8 mouse cellular contexts compared by ENCODE assay signal in genomic region chr11:62281601-62281997, GRCm38 (mm10). TPM values are rescaled to one million over a fixed set of nuclear protein-coding genes. Genes with fewer than 3 reads are reported as not detected.
DNase-seq lines count a peak whose midpoint lies in the region; ATAC-seq and TF ChIP-seq lines count a peak whose summit lies in the region.

No protein-coding gene starts in this region.

- H3K27ac ChIP-seq in heart, embryonic 11.5 days (ENCODE audit: low read depth, low read length), result peak overlapping the region; percentile 88
- peak overlapping the region; percentile 87 for H3K27ac ChIP-seq in ES-E14 (ENCODE audit: insufficient read depth, low read depth, low read length, poor library complexity, severe bottlenecking)
- peak overlapping the region; percentile 89 for H3K27ac ChIP-seq in intestine, embryonic 16.5 days (ENCODE audit: low read length)
- peak overlapping the region; percentile 93 for H3K27ac ChIP-seq in lung, embryonic 15.5 days
- peak overlapping the region; percentile 86 for H3K27ac ChIP-seq in small intestine, adult 2 months (ENCODE audit: insufficient read depth, low read depth, low read length)

- WGBS in heart, embryonic 11.5 days (ENCODE audit: insufficient replicate concordance), result 1% methylated on average over 41 of the region's 57 CpGs
- WGBS in intestine, embryonic 16.5 days, result under 1% methylated on average over 57 of the region's 57 CpGs
- WGBS in lung, embryonic 15.5 days, result under 1% methylated on average over 56 of the region's 57 CpGs
- 2% methylated on average over 50 of the region's 57 CpGs for WGBS in small intestine, adult 2 months

- H3K9me3 ChIP-seq in heart, embryonic 11.5 days (replicated peaks; ENCODE audit: control insufficient read depth, low read length), result no peaks in the 10 kb centered on the region
- H3K9me3 ChIP-seq in ES-E14 (ENCODE audit: control insufficient read depth, insufficient read depth, low read depth, low read length), result no peaks in the 10 kb centered on the region
- H3K9me3 ChIP-seq in erythroblast, embryonic 14.5 days (ENCODE audit: control insufficient read depth, low read length), result no peaks in the 10 kb centered on the region
- H3K9me3 ChIP-seq in intestine, embryonic 16.5 days (ENCODE audit: control insufficient read depth, low read length), result no peaks in the 10 kb centered on the region
- no peaks in the 10 kb centered on the region for H3K9me3 ChIP-seq in lung, embryonic 15.5 days

- no peaks in the 10 kb centered on the region for H3K36me3 ChIP-seq in heart, embryonic 11.5 days (ENCODE audit: control insufficient read depth, insufficient read depth, low read length)
- peaks cover 10% of the 10 kb centered on the region for H3K36me3 ChIP-seq in ES-E14 (ENCODE audit: control insufficient read depth, insufficient read depth, low read length, poor library complexity, severe bottlenecking)
- peaks cover 25% of the 10 kb centered on the region for H3K36me3 ChIP-seq in erythroblast, embryonic 14.5 days (ENCODE audit: control insufficient read depth)
- peaks cover 4% of the 10 kb centered on the region; the same call in 1 of the 2 replicates for H3K36me3 ChIP-seq in intestine, embryonic 16.5 days (ENCODE audit: control insufficient read depth, insufficient read depth, low read length)
- peaks cover 16% of the 10 kb centered on the region for H3K36me3 ChIP-seq in lung, embryonic 15.5 days
- peaks cover 21% of the 10 kb centered on the region for H3K36me3 ChIP-seq in small intestine, adult 2 months (ENCODE audit: control insufficient read depth, insufficient read depth, low read length)

- peak overlapping the region; percentile 94 for H3K4me3 ChIP-seq in heart, embryonic 11.5 days (ENCODE audit: low read depth, low read length)
- H3K4me3 ChIP-seq in ES-E14 (ENCODE audit: insufficient read depth in 1 of 2, low read depth in 1 of 2, low read length in 2 of 2, poor library complexity in 1 of 2, severe bottlenecking in 1 of 2), result peak overlapping the region; percentile 96 to 98
- peak overlapping the region; percentile 88 for H3K4me3 ChIP-seq in erythroblast, embryonic 14.5 days (replicated peaks)
- peak overlapping the region; percentile 91 for H3K4me3 ChIP-seq in intestine, embryonic 16.5 days (ENCODE audit: low read length)
- H3K4me3 ChIP-seq in lung, embryonic 15.5 days, result peak overlapping the region; percentile 88
- H3K4me3 ChIP-seq in small intestine, adult 2 months (ENCODE audit: low read depth, low read length), result peak overlapping the region; percentile 97

- no peak for TF ChIP-seq CTCF in small intestine, adult 2 months (IDR thresholded peaks at IDR 0.05; ENCODE audit: extremely low read depth, insufficient read length, insufficient replicate concordance, low read depth, low read length)

- no peak for DNase-seq in heart, adult 9 months (ENCODE audit: low spot score in 2 of 2)
- DNase-seq in ES-E14 (ENCODE audit: low read depth, low spot score), result peak; percentile 36
- no peak for DNase-seq in ovary, postnatal 10 days (ENCODE audit: low spot score)

- no peaks in the 10 kb centered on the region for H3K27me3 ChIP-seq in heart, embryonic 11.5 days (ENCODE audit: control insufficient read depth, insufficient read depth, low read length)
- no peaks in the 10 kb centered on the region for H3K27me3 ChIP-seq in erythroblast, embryonic 14.5 days (ENCODE audit: control insufficient read depth)
- H3K27me3 ChIP-seq in intestine, embryonic 16.5 days (replicated peaks; ENCODE audit: control insufficient read depth, insufficient read depth, low read length), result no peaks in the 10 kb centered on the region
- no peaks in the 10 kb centered on the region for H3K27me3 ChIP-seq in lung, embryonic 15.5 days
- H3K27me3 ChIP-seq in small intestine, adult 2 months (ENCODE audit: control insufficient read depth, insufficient read depth, low read length), result no peaks in the 10 kb centered on the region

- H3K4me1 ChIP-seq in heart, embryonic 11.5 days (ENCODE audit: control insufficient read depth, insufficient read depth, low read length), result no peaks in the 10 kb centered on the region; the same call in 1 of the 2 replicates
- 0 out of 4 replicates have a peak, but pooled peaks cover 0 to 1% of the 10 kb centered on the region in 2 experiments for H3K4me1 ChIP-seq in ES-E14 (ENCODE audit: control insufficient read depth in 2 of 2, insufficient read depth in 2 of 2, low read length in 2 of 2, poor library complexity in 1 of 2)
- H3K4me1 ChIP-seq in erythroblast, embryonic 14.5 days (ENCODE audit: control insufficient read depth), result peaks cover 36% of the 10 kb centered on the region
- 0 out of 2 replicates have a peak, but pooled peaks cover 6% of the 10 kb centered on the region for H3K4me1 ChIP-seq in intestine, embryonic 16.5 days (ENCODE audit: control insufficient read depth, insufficient read depth, low read length)
- H3K4me1 ChIP-seq in lung, embryonic 15.5 days, result peaks cover 4% of the 10 kb centered on the region
- H3K4me1 ChIP-seq in small intestine, adult 2 months (ENCODE audit: control insufficient read depth, insufficient read depth, insufficient read length, low read length), result peaks cover 2% of the 10 kb centered on the region; the same call in 1 of the 2 replicates

- no peak for TF ChIP-seq POLR2A in small intestine, adult 2 months (IDR thresholded peaks at IDR 0.05; ENCODE audit: low read depth, low read length)

- peak; percentile 77 for ATAC-seq in heart, embryonic 11.5 days (replicated peaks; ENCODE audit: insufficient number of reproducible peaks, low FRiP score, low TSS enrichment)
- peak; percentile 85 for ATAC-seq in intestine, embryonic 16.5 days
- peak; percentile 77; the same call in 1 of the 2 replicates for ATAC-seq in lung, embryonic 15.5 days (ENCODE audit: borderline replicate concordance, extremely low read depth, low FRiP score, low TSS enrichment)

- in situ Hi-C loops in ES-E14 (cut with MboI; ENCODE audit: low sequenced_read_pairs in 2 of 2, unreplicated experiment in 2 of 2), result no loop called here

- H3K4me2 ChIP-seq in heart, embryonic 11.5 days, result peak overlapping the region; percentile 90
- H3K4me2 ChIP-seq in intestine, embryonic 16.5 days (ENCODE audit: low read depth, low read length), result peak overlapping the region; percentile 85
- H3K4me2 ChIP-seq in lung, embryonic 15.5 days, result peak overlapping the region; percentile 72

- H3K9ac ChIP-seq in heart, embryonic 11.5 days (ENCODE audit: low read depth, low read length), result peak overlapping the region; percentile 86
- peak overlapping the region; percentile 99 for H3K9ac ChIP-seq in ES-E14 (ENCODE audit: insufficient read depth, low read depth, low read length, poor library complexity, severe bottlenecking)
- H3K9ac ChIP-seq in intestine, embryonic 16.5 days (ENCODE audit: low read depth, low read length), result peak overlapping the region; percentile 87
- H3K9ac ChIP-seq in lung, embryonic 15.5 days, result peak overlapping the region; percentile 72

TF ChIP-seq in ES-E14, 5 proteins besides CTCF, POLR2A, EP300 and RAD21:
- TF ChIP-seq CHD2 (IDR thresholded peaks at IDR 0.05; ENCODE audit: low read depth, low read length) (peak; percentile 35; the same call in 1 of the 2 replicates), MAFK (IDR thresholded peaks at IDR 0.05; ENCODE audit: insufficient read depth, low read depth, low read length) (no peak)

RNA-seq across cellular contexts. Expression of gene Ttc19, which starts 0.3 kb away (rescaled TPM):
- 13.8 and 15.3 TPM in 2 replicates for polyA plus RNA-seq in heart, embryonic 11.5 days (2014; fragmentation: Nextera tagmentation; extraction: Ambion mirVana)
- total RNA-seq in ES-E14 (2012; rRNA removed), result 24.1 and 27.4 TPM in 2 replicates
- 0.10 and 0.19 TPM in 2 replicates for polyA plus RNA-seq in erythroblast, embryonic 14.5 days (2012)
- polyA plus RNA-seq in intestine, embryonic 16.5 days (2015; fragmentation: Nextera tagmentation; extraction: Ambion mirVana), result 13.2 and 14.4 TPM in 2 replicates
- polyA plus RNA-seq in lung, embryonic 15.5 days (2015; fragmentation: Nextera tagmentation; extraction: Ambion mirVana), result 15.7 and 16.6 TPM in 2 replicates
- 15.3 and 20.7 TPM in 2 replicates for polyA plus RNA-seq in small intestine, adult 2 months (2012; rRNA removed)

RNA-seq across cellular contexts. Expression of gene Zswim7, which starts 0.4 kb away (rescaled TPM):
- 17.4 and 19.3 TPM in 2 replicates for polyA plus RNA-seq in heart, embryonic 11.5 days (2014; fragmentation: Nextera tagmentation; extraction: Ambion mirVana)
- 26.1 and 40.7 TPM in 2 replicates for total RNA-seq in ES-E14 (2012; rRNA removed)
- 0.18 and 0.19 TPM in 2 replicates for polyA plus RNA-seq in erythroblast, embryonic 14.5 days (2012)
- 26.1 and 28.0 TPM in 2 replicates for polyA plus RNA-seq in intestine, embryonic 16.5 days (2015; fragmentation: Nextera tagmentation; extraction: Ambion mirVana)
- 16.2 TPM in 2 replicates for polyA plus RNA-seq in lung, embryonic 15.5 days (2015; fragmentation: Nextera tagmentation; extraction: Ambion mirVana)
- 7.6 and 17.4 TPM in 2 replicates for polyA plus RNA-seq in small intestine, adult 2 months (2012; rRNA removed)

RNA-seq across cellular contexts. Expression of gene Adora2b, which starts 32.8 kb away (rescaled TPM):
- 0.58 and 0.87 TPM in 2 replicates for polyA plus RNA-seq in heart, embryonic 11.5 days (2014; fragmentation: Nextera tagmentation; extraction: Ambion mirVana)
- 8.0 and 12.1 TPM in 2 replicates for total RNA-seq in ES-E14 (2012; rRNA removed)
- 0.06 and 0.09 TPM in 2 replicates for polyA plus RNA-seq in erythroblast, embryonic 14.5 days (2012)
- 9.7 and 14.0 TPM in 2 replicates for polyA plus RNA-seq in intestine, embryonic 16.5 days (2015; fragmentation: Nextera tagmentation; extraction: Ambion mirVana)
- polyA plus RNA-seq in lung, embryonic 15.5 days (2015; fragmentation: Nextera tagmentation; extraction: Ambion mirVana), result 2.7 and 3.2 TPM in 2 replicates
- polyA plus RNA-seq in small intestine, adult 2 months (2012; rRNA removed), result 16.4 and 36.4 TPM in 2 replicates

Comparison
In these comparisons a context has a peak if more than half of its experiments do, and no peak if none do; other contexts are left out.
1. RNA of gene Ttc19, which starts 0.3 kb away (polyA plus RNA-seq): 15.3 to 20.7 TPM in small intestine, adult 2 months, 15.7 to 16.6 TPM in lung, embryonic 15.5 days, 13.8 to 15.3 TPM in heart, embryonic 11.5 days and 13.2 to 14.4 TPM in intestine, embryonic 16.5 days; 0.10 to 0.19 TPM in erythroblast, embryonic 14.5 days; every median in the first group is over 10 times any median in the second.
2. Peak in every context shown above with its lines, with median percentiles within 50 percentile points of each other: ATAC-seq, H3K27ac ChIP-seq, H3K4me2 ChIP-seq, H3K4me3 ChIP-seq and H3K9ac ChIP-seq.